Mouse (Mus musculus) megakaryocyte, embryonic 14.5 days (primary cell): ENCODE measurements around the gene Sbf2.

Source experiments
- FLI1 ChIP-seq: IDR thresholded peaks from 2 replicates; pipeline ENCODE4 v1.6.1; 2012; ENCODE audit warnings: low read length, inconsistent platforms, mixed read lengths
- GATA1 ChIP-seq: IDR thresholded peaks from 3 replicates; pipeline ENCODE4 v1.6.1; 2012; ENCODE audit warnings: mixed read lengths, low read length, inconsistent platforms, borderline replicate concordance

DNA sequence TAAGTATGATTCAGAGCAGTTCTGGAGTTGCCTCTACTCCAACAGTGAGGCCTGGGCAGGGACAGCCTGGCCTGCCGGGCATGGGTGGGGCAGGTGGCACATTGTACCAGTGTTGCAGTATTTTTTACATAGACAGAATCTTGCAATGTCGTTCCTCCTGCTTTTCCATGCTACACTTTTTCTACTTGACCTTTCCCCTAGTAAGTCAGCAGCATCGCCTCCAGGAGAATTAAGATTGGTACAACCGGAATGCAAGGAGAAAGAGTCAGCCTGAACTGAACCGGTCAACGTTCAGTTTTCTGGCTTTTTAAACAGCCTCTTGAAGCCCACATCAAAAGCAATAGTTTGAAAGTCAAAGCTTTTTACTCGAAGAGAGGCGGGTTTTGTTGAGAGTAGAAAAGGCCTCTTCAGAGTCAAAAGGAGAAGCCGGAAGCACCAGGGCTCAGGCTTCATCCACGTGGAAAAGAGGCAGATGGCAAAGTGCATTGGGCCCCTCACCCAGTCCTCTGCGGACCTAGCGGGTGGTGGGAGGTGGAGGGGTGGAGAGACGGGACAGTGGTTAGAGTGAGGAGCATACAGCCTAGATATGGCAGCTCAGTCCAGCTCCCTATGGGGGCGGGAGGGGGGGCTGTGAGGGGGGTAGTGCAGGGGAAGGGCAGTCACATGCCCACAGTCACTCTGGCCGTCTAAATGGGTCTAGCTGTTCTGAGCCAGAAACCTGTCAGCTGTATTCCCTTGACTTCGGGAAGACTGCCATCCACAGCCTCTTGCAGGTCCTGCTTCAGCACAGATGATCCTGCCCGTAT, 23.8 kb upstream of the Sbf2 start:
- no peak for TF ChIP-seq GATA1
- no peak for TF ChIP-seq FLI1
